Mouse (Mus musculus) right cerebral cortex, postnatal 25 days (tissue): ENCODE measurements around the gene Otub2.

ENCODE experiments used
- DNase-seq: peaks from one replicate; pipeline ENCODE4 v3.0.0; 2022

Gene Otub2

DNA sequence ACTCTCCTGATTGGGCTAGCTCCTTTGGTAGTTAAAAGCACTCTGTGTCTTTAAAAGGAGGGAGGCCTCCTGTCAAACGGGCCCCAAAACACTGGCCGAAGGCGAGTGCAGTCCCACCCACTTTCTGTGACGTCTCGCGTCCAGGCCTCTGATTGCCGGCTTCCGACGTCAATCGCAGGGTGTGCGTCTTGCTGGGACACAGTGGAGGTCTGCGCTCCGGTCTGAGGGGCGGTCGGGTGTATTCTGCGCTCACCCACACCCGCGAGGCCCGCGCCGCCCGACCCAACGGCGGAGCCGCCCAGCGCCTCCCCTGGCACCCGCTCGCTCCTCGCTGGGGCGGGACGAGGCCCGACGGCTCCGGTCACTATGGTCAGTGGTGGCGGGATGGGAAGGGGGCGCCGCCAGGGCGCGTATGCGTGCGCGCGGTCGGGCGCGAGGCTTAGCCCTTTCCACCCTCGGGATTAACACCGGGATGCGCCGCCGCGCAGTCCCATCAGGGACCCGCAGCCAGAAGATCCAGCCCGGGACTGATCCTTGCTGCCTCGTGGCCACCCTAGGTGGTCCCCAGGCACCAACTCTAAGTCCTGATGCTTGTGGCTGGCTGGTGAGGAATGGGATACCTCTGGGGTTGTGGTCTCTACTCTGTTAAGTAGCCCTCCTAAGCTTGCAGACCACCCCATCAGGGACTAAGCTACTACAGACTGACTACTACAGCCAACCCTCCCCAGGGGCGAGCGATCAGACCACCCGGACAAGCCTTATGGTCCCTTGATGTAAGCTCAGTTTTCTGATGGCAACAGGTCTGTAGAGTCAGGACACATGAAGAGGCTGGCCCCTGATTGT is at the start of gene Otub2:
Otub2 (plus strand) TSS at position 178 of the 843 bp plus-strand sequence.
- DNase-seq, result peak; percentile 98

DNA sequence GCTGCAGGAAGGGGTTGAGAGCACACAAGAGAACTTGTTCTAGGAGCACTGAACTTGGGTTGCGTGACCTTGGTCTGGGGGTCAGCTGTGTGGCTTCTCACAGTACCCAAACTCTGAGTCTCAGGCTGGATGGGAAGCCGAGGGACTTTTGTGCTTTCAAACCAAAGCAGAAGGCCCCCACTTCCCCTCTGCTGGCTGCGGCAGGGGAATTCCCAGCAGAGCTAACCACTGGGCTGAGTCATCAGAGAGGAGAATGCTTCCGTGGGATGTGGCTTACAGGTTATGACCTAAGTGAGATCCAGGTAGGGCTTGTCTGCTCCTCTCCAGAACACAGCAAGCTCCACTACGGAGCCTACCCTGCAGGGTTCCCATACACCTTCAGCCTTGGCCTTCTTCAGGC is 47.3 kb upstream of the Otub2 start:
- no peak for DNase-seq

DNA sequence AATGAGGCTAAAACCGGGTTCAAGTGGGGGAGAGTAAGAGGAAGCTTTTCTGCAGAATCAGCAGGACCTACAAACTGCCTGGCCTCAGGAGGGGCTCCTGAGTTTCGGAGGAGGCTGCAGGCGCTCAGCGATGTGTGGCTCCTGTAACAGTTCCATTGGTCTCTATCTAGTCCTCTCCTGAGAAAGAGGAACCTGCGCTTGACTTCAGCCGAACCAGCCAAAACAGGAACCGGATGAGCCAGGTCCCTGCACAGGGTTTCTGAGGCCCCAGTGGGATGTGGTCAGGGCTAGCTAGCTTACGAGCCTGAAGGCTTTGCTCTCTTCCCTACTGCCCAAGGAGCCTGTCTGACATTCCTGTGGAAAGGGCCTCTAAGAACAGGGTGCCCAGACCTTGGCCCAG is 45.0 kb upstream of the Otub2 start:
- DNase-seq, result no peak

DNA sequence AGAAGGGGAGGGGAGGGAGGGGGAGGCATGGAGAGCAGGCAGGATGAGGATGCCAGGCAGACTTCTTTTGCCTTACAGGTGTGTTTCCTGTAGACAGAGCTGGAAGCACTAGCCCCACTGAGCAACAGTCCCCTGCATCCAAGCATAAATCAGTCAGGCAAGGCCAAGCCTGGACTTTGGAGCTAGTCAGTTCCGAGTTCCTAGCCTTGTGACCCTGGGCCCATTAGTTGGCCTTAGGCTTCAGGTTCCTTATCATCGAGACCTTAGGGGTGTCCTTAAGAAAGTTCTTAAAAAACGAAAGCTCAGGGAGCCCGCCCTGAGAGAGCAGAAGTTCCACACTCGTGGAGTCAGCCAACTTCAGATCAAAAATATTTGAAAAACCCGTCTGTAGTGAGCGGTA is 43.5 kb upstream of the Otub2 start:
- no peak for DNase-seq

DNA sequence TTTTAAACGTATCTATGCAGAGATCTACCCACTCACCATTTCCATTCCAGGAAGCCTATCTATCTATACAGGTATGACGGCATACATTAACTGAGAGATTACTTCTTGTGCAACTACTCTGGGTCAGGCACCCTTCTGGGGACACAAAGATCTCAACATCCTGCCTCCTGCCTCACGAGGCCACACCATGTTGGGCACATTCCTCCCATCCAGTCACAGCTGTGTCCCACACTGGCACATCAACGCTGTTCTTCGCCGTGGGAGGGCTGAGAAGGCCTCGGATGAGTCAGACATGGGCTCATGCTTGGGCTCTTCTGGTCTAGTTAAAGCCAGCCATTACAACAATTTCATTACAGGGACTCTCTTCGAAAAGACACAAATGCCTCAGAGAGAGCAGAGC is 41.5 kb upstream of the Otub2 start:
- DNase-seq, result peak; percentile 49

DNA sequence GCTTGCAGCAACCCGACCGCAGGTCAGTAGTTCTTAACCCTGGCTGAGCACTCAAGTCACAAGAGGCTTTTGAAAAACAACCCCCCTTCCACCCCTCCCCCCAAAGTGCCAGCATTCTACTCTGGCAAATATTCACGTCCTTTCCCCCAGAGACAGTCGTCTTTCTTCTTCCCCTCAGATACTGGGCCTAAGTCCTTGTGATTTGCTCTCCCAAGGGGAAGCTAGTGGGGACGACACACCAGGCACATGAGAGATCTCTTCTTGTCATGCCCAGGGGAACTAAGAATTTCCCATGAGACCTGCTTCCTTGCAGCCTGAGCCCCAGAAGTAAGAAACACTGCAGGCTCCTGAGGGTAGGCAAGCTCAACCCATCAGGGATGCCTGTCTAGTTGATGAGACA is 41.1 kb upstream of the Otub2 start:
- DNase-seq, result no peak

DNA sequence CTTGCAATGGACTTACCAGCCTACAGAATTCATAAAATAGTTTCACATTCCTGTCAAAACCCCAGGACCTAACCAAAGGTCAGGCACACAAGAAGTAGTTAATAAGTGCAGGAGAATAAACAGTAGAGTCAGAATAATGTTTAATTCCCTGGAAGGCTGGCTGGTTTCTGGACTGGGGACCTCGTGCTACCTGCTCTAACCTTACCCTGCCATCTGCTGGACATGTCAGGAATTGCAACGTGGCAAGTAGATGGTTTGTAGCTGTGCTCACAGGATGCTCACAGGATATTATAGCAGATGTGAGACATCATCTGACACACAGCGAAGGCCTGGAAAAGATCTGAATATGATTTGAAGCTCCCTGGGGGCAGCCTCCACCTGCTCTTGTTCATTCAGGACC is 40.0 kb upstream of the Otub2 start:
- DNase-seq, result peak; percentile 75

DNA sequence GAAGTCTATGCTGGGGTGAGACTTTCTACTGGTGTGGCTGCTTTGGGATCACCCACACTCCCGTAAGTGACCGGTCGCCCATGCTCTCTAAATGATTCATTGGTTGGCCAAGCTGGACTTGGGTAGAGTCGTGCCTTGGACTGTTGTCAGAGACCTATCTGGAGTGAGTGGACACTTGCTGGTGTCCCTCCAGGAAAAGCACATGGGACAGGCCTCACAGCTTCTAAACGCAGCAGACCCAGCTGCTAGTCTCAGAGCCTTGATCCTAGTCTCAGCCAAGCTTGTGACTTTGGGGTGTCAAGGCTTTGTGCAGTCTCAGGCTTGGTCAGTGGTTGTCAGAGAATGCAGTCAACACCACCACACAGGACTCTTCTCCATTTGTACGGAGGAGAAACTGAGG is 35.7 kb upstream of the Otub2 start:
- DNase-seq, result no peak

DNA sequence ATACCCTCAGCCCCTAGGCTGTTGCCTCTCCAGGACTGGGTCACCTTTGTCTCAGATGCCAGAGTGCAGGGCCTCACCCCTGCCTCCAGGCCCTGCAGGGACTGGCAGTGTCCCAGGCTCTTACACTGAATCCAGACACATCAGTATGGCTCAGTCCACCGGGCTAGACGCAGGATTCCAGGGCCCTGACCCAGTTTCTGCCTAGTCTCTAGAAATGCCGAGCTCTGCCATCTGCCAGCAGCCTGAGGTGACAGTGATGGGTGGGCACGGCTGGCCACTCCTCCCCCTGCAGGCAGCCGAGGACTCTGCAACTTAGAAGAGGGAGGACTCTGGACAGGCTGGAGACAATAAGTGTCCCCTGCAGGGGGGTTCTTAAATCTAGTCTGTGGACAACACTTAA is 34.9 kb upstream of the Otub2 start:
- DNase-seq, result no peak

DNA sequence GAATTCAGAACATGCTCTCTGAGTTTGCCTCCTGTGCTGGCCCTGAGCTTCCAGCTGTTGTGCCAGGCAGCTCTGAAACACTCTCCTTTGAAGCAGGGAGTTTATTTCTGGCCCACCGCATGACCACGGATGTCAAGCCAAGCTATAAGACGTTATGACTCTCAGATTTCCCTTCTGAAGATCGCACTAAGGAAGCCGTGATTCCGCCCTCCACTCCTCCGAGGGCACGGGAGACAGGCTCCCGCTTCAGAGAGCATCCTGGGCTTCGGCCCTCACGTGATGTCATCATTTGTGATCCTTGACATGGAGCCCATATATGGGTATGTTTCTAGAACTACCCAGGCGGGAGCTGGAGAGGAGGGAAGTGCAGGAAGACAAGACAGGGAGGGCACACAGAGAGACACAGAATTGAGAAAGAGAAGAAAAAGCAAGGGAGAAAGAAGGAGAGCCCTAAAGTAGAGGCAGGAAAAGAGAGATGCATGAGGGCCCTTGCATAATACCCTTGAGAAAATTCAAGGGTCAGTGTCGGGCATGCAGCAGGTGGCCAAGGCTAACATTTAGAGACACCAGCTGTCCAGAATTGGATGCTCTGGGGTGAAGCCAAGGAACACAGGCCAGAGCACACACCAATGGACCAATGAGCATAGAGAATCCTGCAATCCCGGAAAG is 32.6 kb upstream of the Otub2 start, which contains the start of gene Asb2:
Asb2 (minus strand) TSS at position 256 of the 669 bp plus-strand sequence.
- no peak for DNase-seq

DNA sequence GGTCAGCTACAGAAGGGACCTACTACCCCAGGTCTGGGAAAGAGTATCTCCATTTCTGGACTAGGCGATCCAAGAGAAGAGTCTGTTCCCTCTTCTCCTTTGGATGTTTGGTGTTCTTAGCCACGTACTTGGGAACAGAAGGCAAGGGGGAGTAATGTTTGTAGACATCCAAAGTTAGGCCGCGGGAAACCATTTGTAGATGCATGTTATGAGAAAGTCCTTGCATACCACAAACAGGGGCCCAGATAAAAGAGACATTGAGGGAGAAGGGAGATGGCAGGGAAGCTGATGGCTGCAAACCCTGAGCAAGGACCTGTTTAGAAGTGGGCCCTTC is 32.1 kb upstream of the Otub2 start:
- no peak for DNase-seq

DNA sequence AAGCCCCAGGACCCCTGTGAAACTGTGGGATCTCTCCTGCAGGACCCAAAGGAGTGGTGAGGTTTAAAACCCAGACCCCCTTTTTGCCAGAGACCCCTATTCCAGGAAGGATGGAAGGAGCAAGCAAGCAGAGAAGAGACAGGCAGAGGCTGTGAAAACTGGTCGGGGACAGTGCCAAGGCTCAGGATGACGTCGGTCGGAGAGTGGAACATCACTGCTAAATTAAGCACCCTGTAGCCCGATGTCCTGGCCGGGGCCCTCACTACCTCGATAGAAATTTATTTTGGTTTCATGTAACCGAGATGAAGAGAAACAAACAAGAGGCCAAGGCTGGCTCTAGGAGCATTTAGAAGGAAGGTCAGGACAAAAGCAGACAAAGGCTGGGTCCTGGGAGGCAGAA is 30.3 kb upstream of the Otub2 start:
- DNase-seq, result no peak

DNA sequence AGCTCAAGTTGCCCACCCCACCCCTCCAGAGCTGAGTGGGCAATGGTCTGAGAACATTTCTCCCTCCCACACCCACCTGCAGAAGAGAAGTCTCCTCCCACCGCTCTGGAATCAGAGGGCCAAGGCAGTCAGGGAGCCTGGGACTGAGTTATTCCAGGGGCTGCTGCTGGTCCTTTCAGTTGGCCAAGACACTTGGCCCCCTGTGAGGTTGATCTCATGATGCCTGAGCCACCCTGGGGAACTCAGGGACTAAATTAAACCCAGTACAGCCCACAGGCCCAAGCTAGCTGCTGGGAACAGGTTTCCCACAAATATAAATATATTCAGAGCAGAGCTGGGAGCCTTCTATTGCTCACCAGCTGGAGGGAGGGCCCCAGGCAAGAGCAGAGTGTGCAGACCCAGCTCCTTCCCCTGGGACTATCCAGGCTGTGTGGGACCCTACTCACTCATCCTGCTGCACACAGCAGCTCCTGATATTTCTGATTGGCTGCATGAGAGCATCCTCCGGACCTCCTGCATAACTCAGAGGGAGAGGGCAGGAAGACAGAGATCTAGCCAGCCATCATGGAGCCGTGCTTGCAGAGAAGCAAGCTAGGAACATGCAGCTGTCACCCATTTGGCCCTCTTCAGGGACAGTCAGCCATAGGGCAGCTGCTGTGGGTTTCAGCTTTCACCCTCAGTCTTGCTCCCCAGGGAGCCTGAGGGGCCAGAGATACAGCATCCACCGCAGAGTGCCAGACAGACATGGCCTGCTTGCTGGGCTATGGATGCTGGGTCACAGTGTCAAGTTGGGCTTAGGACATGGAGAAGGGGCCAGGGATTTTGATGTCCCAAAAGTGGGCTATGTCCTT is 29.3 kb upstream of the Otub2 start:
- DNase-seq, result peak; percentile 22

DNA sequence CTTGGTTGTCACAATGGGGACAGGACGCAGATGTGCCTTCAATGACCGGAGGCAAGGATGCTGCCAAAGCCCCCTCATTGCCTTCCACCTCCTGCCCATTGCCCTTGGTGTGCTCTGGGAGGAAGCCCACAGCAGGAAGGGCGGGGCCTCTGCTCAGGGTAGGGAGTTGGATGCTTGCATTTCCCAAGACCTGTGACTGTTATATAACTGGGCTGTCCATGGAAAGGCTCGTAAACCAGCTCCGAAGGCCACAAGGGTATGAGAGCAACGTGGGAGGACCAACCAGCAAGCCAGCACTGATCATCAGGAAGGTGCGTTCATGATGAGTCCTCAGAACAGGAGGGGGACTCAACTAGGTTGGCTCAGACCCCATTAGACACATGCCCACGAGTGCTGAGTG is 27.7 kb upstream of the Otub2 start:
- DNase-seq, result no peak

DNA sequence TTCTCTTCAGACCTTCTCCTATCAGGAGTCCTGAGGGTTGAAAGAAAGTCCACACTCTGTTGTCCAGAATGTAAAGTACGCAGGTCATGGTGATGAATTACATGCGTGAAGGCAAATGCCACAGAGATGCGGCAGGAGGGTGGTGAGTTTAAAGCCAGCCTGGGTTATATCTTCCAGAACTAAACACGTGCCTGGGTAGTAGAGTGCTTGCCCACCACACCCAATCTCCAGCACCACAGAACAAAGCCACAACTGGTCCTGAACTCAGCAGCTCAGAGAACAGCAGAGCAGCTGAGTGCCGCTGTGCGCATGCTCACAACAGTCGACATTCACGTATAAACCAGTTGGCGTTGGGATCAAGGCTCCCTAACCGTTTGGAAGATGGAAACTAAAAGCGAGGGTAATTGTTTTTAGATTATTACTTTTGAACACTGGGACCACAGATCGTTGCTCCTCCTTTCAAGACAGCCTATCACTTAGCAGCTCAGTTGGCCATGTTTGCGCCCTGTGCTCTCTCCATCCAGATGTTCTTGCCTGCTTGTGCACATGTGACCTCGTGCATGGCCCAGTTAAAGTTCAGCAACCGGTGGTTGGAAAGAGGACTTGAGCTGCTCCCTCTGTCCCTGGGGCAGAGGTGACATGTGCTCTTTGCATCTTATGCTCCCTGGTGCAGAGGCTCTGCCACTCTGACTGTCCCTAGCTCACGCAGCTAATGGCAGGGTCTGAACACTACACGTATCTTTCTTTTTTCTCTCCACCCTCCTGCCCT is 26.8 kb upstream of the Otub2 start:
- DNase-seq, result no peak

DNA sequence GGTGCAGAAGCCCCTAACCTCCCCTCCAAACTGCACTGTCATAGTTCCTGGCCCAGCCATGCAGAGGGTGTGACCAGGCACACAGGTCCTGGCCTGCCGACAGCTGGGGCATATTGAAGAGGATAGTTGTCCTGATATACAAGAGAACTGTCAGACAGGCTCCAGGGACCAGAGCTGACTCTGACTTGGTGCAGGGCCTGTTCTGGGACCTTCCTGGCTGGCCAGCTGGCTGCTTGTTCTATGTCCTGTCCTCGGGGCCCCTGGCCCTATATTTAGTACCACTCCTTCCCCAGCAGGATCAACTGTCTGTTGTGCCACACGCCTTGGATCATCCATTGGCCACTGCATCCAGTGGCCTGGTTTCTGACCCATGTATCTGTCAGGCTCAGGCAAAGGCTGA is 26.1 kb upstream of the Otub2 start:
- DNase-seq, result no peak

DNA sequence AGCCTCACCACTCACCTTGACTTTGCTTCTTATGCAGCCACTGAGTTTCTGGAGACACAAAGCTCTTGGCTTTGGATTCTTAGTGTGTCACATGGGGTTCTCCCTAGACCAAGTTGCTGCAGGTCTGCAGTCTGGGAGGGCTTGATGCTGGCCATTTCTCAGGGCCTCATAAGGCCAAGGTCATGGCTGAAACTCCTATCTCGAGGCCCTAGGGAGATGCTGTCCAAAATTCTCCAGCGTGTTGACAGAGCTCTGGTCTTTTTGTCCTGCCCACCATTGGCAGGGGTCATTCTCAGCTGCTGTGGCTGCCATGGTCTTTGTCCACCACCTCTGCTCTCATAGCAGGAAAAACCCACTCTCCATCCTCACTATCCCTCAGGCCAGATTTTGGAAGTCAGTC is 21.3 kb upstream of the Otub2 start:
- no peak for DNase-seq

DNA sequence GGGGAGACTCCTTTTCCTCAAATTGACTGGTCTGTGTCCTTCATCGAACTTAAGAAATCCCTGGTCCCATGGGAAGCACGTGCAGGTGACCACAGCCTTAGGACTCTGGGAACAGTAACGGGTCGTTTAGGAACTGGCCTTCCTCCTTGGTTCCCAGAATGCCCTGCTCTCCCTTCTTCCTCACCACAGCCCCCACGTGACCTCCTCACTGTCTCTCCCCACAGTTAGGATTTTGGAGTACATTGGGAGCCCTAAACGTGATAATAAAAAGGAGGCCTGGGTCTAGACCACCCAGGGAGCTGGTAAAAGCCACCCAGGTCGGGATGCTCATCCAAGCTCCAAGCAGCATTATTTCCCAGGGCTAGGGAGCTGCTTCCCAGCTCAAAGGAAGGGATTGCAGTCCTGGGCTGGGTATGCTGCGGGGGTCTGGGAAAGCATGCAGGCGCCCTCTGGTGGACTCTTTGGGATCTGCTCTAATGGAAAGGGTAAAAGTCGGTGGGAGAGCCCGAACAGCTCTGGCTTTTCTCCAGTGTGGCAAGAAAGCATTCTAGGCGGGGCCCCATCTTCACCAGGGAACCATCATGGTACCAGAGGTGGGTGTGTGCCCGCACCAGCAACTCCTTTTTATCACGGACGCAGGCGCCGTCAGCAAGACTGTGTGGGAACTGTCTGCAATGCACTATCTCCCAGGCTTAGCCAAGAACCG is 20.7 kb upstream of the Otub2 start:
- peak; percentile 61 for DNase-seq

DNA sequence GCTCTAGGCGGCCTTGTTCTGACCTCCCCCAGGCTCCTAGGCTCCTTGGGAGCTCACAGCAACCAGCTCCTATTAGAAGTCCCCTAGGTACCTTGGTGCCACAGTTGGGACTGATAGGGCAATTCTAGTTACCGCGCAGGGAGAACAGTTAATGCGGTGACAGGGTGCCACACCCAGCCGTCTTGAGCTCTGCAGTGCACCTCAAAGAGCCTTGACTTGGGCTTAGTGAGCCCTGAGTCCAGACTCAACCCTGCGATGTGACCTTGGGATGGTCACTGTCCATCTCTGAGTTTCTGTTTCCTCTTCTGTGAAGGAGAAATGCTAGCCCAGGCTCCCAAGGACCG is 20.2 kb upstream of the Otub2 start:
- DNase-seq, result no peak

DNA sequence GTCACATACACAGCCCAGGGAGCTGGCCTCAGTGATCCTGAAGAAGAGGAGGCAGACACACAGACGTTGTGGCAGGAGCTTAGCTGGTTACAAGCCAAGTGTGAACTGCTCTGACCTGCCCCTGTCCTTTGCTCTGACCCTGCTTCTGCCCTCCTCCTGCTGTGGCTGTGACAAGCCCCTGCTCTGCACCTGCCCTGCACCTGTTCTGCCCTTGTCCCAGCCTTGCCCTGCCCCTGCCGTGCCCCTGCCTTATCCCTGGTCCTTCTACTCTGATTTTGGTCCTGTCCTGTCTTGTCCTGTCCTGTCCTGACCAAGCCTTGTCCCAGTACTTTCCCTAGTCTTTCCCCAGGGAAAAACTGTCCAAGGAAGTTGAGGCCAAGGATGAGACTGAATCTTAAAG is 19.7 kb upstream of the Otub2 start:
- no peak for DNase-seq

DNA sequence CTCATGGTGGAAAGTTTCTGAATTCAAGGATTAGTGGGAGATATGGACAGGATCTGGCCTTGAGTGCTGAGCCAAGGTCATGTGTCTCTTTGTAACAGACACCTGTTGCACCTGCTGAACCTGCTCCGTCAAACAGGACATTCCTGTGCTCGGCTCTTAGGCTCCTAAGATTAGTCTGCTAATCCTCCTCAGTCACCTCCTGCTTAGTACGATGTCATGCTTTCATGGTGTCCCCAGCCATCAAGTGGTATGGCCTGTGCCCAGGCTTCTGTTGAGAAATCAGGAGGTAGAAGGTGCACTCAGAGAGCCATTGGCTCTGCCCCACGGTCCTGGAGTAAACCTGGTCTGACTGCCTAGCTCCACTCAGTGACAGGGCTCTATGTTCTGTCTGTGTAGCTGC is 17.6 kb upstream of the Otub2 start:
- no peak for DNase-seq

DNA sequence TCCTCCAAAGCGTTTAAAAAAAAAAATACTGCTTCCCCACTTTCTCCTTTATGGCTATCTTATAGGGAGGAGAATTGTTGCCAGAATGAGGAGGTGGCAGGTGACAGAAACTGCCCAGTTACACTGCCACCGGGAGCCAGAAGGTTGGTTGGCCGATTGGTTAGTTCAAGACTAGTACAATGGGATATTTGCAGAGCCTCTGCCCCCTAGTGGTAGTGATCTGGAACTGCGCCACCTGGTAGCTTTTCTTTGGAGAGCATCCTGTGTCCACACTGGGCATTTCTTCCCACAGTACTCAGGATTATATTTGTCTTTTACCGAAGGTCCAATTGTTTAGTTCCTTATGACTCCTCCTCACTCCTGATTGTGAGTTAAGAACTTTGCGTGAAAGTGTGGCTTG is 16.8 kb upstream of the Otub2 start:
- no peak for DNase-seq
